Mouse (Mus musculus): ENCODE data around the gene Tex21. TPM values are rescaled to one million over a fixed set of nuclear protein-coding genes. Genes with fewer than 3 reads are reported as not detected.

Gene Tex21
- polyA plus RNA-seq (2015; fragmentation: Nextera tagmentation; extraction: Ambion mirVana), result not detected in 2 replicates

DNA sequence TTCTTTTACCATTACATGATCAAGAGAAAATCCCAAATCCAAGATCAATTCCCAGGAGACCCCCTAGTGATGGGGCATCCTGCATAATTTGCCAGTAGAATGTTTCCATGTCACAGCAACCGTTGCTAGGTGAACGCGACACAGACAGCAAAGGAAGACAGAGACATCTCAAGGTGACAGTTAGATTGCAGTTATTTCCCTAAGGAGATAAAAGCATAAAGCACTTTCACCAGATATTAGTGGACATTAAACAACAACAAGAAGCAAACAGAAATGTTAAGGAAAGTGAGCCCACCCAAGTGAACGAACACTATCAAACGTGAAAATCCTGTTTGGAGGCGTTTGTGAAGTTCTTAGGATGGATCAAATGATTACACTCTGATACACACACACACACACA is at the start of gene Tex21:
Gene Tex21 (minus strand): TSS at position 101 of the 400 bp plus-strand sequence.
- Histone ChIP-seq H3K9ac (ENCODE audit: low read length) (no peak within 1 kb of the TSS), H3K4me3 (ENCODE audit: low read length) (no peak within 1 kb of the TSS), H3K27ac (ENCODE audit: low read length) (no peak within 1 kb of the TSS), H3K9me3 (replicated peaks; ENCODE audit: control insufficient read depth, low read length) (no peaks in the 10 kb centered on the region), H3K36me3 (ENCODE audit: control insufficient read depth, insufficient read depth) (no peaks in the 10 kb centered on the region), H3K27me3 (ENCODE audit: control insufficient read depth, insufficient read depth, low read length) (no peaks in the 10 kb centered on the region), H3K4me2 (ENCODE audit: low read depth, low read length) (no peak within 1 kb of the TSS), H3K4me1 (ENCODE audit: control insufficient read depth, insufficient read depth, low read length) (no peaks in the 10 kb centered on the region)
- ATAC-seq (replicated peaks; ENCODE audit: extremely low read depth, insufficient read depth, low FRiP score), result no peak
- 75% methylated on average over 6 of the region's 6 CpGs for WGBS

DNA sequence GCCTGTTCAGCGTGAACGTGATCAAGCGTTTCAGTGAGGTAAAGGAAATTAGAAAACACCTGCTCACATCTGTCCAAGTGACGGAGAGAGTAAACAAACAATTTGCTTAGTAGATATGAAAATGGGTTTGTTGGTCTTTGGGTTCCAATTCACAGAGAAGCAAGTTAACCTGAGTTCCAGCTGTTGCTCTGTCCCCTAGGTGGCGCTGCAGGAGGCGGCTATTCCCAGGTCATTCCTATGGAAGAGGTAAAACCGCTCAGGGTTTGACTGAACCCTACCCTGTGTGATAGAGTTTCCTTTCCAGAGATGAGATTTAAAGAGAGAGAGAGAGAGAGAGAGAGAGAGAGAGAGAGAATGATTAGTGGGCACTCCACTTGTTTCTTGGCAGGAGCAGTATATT is 46.6 kb upstream of the Tex21 start:
- H3K36me3 ChIP-seq (ENCODE audit: control insufficient read depth, insufficient read depth), result peaks cover 52% of the 10 kb centered on the region
- H3K27me3 ChIP-seq (ENCODE audit: control insufficient read depth, insufficient read depth, low read length), result no peaks in the 10 kb centered on the region
- H3K9ac ChIP-seq (ENCODE audit: low read length), result no peak overlapping the region
- no peaks in the 10 kb centered on the region for H3K4me1 ChIP-seq (ENCODE audit: control insufficient read depth, insufficient read depth, low read length)
- no peak overlapping the region for H3K4me2 ChIP-seq (ENCODE audit: low read depth, low read length)
- no peak overlapping the region for H3K4me3 ChIP-seq (ENCODE audit: low read length)
- H3K9me3 ChIP-seq (replicated peaks; ENCODE audit: control insufficient read depth, low read length), result no peaks in the 10 kb centered on the region
- ATAC-seq (replicated peaks; ENCODE audit: extremely low read depth, insufficient read depth, low FRiP score), result no peak
- no peak overlapping the region for H3K27ac ChIP-seq (ENCODE audit: low read length)
- 46% methylated on average over 7 of the region's 7 CpGs for WGBS

GRCm38 (mm10) chr12:76290271-76290670 is 43.7 kb upstream of the Tex21 start:
- no peak for ATAC-seq (replicated peaks; ENCODE audit: extremely low read depth, insufficient read depth, low FRiP score)
- Histone ChIP-seq H3K27me3 (ENCODE audit: control insufficient read depth, insufficient read depth, low read length) (no peaks in the 10 kb centered on the region), H3K36me3 (ENCODE audit: control insufficient read depth, insufficient read depth) (peaks cover 39% of the 10 kb centered on the region), H3K4me1 (ENCODE audit: control insufficient read depth, insufficient read depth, low read length) (no peaks in the 10 kb centered on the region), H3K4me2 (ENCODE audit: low read depth, low read length) (no peak overlapping the region), H3K4me3 (ENCODE audit: low read length) (no peak overlapping the region), H3K9ac (ENCODE audit: low read length) (no peak overlapping the region), H3K9me3 (replicated peaks; ENCODE audit: control insufficient read depth, low read length) (no peaks in the 10 kb centered on the region), H3K27ac (ENCODE audit: low read length) (no peak overlapping the region)
- 92% methylated on average over 2 of the region's 2 CpGs for WGBS

DNA sequence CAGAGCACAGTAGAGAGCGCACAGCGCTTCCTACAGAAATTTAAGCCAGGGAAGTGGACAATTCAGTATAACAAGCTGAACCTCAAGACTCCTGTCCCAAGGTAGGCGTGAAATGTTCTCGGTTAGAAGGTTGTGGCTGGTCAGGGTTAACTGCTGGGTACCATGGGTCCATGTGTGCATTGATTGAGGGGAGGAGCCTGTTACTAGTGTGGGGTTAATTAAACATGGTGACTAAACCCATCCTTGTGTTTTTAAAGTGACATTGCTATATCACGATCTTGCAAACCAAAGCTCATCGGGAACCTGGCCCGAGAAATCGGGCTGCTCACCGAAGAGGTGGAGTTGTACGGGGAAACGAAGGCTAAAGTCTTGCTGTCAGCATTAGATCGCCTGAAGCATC is 42.9 kb upstream of the Tex21 start:
- Histone ChIP-seq H3K36me3 (ENCODE audit: control insufficient read depth, insufficient read depth) (peaks cover 35% of the 10 kb centered on the region), H3K4me3 (ENCODE audit: low read length) (no peak overlapping the region), H3K9ac (ENCODE audit: low read length) (no peak overlapping the region), H3K9me3 (replicated peaks; ENCODE audit: control insufficient read depth, low read length) (no peaks in the 10 kb centered on the region), H3K27me3 (ENCODE audit: control insufficient read depth, insufficient read depth, low read length) (no peaks in the 10 kb centered on the region), H3K4me2 (ENCODE audit: low read depth, low read length) (no peak overlapping the region), H3K4me1 (ENCODE audit: control insufficient read depth, insufficient read depth, low read length) (no peaks in the 10 kb centered on the region), H3K27ac (ENCODE audit: low read length) (no peak overlapping the region)
- no peak for ATAC-seq (replicated peaks; ENCODE audit: extremely low read depth, insufficient read depth, low FRiP score)
- 96% methylated on average over 12 of the region's 12 CpGs for WGBS

GRCm38 (mm10) chr12:76288494-76288893 is 41.9 kb upstream of the Tex21 start:
- Histone ChIP-seq H3K9ac (ENCODE audit: low read length) (no peak overlapping the region), H3K4me1 (ENCODE audit: control insufficient read depth, insufficient read depth, low read length) (no peaks in the 10 kb centered on the region), H3K36me3 (ENCODE audit: control insufficient read depth, insufficient read depth) (peaks cover 38% of the 10 kb centered on the region), H3K27ac (ENCODE audit: low read length) (no peak overlapping the region), H3K4me2 (ENCODE audit: low read depth, low read length) (no peak overlapping the region), H3K27me3 (ENCODE audit: control insufficient read depth, insufficient read depth, low read length) (no peaks in the 10 kb centered on the region), H3K9me3 (replicated peaks; ENCODE audit: control insufficient read depth, low read length) (no peaks in the 10 kb centered on the region), H3K4me3 (ENCODE audit: low read length) (no peak overlapping the region)
- 89% methylated on average over 5 of the region's 5 CpGs for WGBS
- no peak for ATAC-seq (replicated peaks; ENCODE audit: extremely low read depth, insufficient read depth, low FRiP score)

DNA sequence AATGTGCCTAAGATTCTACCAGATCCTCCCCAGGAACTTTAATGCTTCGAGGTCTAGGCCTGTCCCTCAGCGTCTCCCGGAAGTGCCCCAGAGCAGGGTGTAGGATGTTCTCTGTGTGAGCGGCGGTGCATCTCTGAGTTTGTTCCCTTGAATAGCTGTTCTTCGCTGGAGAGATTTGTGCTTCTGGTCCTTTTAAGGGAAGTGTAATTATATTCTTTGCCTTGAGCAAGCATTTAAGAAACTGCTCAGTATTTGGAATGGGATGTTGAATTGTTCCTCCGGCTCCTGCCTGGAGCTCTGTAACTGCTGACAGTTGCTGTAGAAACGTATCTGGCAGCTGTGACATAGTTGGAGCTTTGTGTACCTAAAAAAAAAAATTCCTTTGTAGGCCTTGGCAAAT is 41.4 kb upstream of the Tex21 start:
- ATAC-seq (replicated peaks; ENCODE audit: extremely low read depth, insufficient read depth, low FRiP score), result no peak
- H3K27me3 ChIP-seq (ENCODE audit: control insufficient read depth, insufficient read depth, low read length), result no peaks in the 10 kb centered on the region
- WGBS, result 75% methylated on average over 8 of the region's 8 CpGs
- no peak overlapping the region for H3K27ac ChIP-seq (ENCODE audit: low read length)
- H3K9ac ChIP-seq (ENCODE audit: low read length), result no peak overlapping the region
- no peak overlapping the region for H3K4me3 ChIP-seq (ENCODE audit: low read length)
- H3K4me1 ChIP-seq (ENCODE audit: control insufficient read depth, insufficient read depth, low read length), result no peaks in the 10 kb centered on the region
- peaks cover 42% of the 10 kb centered on the region for H3K36me3 ChIP-seq (ENCODE audit: control insufficient read depth, insufficient read depth)
- H3K9me3 ChIP-seq (replicated peaks; ENCODE audit: control insufficient read depth, low read length), result no peaks in the 10 kb centered on the region
- no peak overlapping the region for H3K4me2 ChIP-seq (ENCODE audit: low read depth, low read length)

- Histone ChIP-seq H3K4me2 (ENCODE audit: low read depth, low read length) (no peak overlapping the region), H3K9me3 (replicated peaks; ENCODE audit: control insufficient read depth, low read length) (no peaks in the 10 kb centered on the region), H3K27me3 (ENCODE audit: control insufficient read depth, insufficient read depth, low read length) (no peaks in the 10 kb centered on the region), H3K4me1 (ENCODE audit: control insufficient read depth, insufficient read depth, low read length) (peaks cover 6% of the 10 kb centered on the region; the same call in 1 of the 2 replicates), H3K36me3 (ENCODE audit: control insufficient read depth, insufficient read depth) (peaks cover 26% of the 10 kb centered on the region), H3K4me3 (ENCODE audit: low read length) (no peak overlapping the region), H3K9ac (ENCODE audit: low read length) (no peak overlapping the region), H3K27ac (ENCODE audit: low read length) (no peak overlapping the region)
- ATAC-seq (replicated peaks; ENCODE audit: extremely low read depth, insufficient read depth, low FRiP score), result no peak
- WGBS, result 82% methylated on average over 6 of the region's 6 CpGs
These were observed 38.9 kb upstream of the Tex21 start for GRCm38 (mm10) chr12:76285418-76285817.

DNA sequence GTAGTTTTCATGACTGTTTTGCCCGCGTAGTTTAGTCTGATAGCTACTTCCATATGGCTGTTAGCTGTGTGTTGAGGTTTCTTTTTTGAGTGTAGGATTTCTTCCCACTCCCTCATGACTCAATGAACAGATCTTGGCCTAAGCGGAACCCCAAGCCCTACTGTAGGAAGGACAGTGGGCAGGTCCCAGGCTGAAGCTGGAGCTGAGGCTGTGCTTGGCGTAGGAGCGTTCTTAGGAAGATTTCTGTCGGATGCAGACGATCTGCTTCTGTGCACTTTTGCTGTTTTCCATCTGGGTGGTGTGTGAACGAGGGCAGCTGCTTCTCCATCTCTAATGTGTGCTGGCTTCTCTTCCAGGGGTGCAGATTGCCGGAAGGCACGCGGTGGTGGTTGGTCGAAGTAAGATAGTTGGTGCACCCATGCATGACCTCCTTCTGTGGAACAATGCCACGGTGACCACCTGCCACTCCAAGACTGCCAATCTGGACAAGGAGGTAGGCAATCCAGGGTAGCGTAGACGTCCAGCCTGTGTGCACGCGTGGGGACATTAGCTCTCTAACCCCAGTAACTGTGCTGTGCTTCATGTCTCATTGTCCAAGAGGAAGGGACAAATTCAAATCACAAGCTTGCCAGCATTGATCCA is 36.1 kb upstream of the Tex21 start:
- Histone ChIP-seq H3K4me1 (ENCODE audit: control insufficient read depth, insufficient read depth, low read length) (peaks cover 6% of the 10 kb centered on the region; the same call in 1 of the 2 replicates), H3K4me2 (ENCODE audit: low read depth, low read length) (no peak overlapping the region), H3K4me3 (ENCODE audit: low read length) (no peak overlapping the region), H3K27ac (ENCODE audit: low read length) (no peak overlapping the region), H3K9ac (ENCODE audit: low read length) (no peak overlapping the region), H3K36me3 (ENCODE audit: control insufficient read depth, insufficient read depth) (peaks cover 24% of the 10 kb centered on the region), H3K9me3 (replicated peaks; ENCODE audit: control insufficient read depth, low read length) (no peaks in the 10 kb centered on the region), H3K27me3 (ENCODE audit: control insufficient read depth, insufficient read depth, low read length) (no peaks in the 10 kb centered on the region)
- 86% methylated on average over 17 of the region's 17 CpGs for WGBS
- ATAC-seq (replicated peaks; ENCODE audit: extremely low read depth, insufficient read depth, low FRiP score), result no peak

DNA sequence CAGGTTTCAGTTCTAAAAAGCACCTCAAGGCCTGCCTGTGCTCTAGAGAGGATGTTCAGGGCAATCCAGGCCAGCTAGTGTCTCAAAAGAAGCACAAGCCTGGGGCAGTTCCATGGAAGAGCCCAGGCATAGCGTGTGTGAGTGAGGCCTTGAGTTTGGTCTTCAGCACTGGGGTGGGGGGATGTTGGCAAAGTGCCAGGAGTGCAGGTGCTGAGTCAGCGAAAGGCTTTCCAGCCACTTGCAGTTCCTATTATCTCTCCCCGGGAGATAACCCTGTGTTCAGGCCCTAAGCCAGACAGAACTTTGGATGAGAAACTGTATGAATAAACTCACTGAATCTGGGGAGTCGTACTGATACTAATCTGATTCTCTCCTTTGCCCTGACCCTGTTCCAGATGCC is 35.6 kb upstream of the Tex21 start:
- ATAC-seq (replicated peaks; ENCODE audit: extremely low read depth, insufficient read depth, low FRiP score), result no peak
- Histone ChIP-seq H3K9ac (ENCODE audit: low read length) (no peak overlapping the region), H3K4me2 (ENCODE audit: low read depth, low read length) (no peak overlapping the region), H3K27me3 (ENCODE audit: control insufficient read depth, insufficient read depth, low read length) (no peaks in the 10 kb centered on the region), H3K4me1 (ENCODE audit: control insufficient read depth, insufficient read depth, low read length) (peaks cover 6% of the 10 kb centered on the region; the same call in 1 of the 2 replicates), H3K27ac (ENCODE audit: low read length) (no peak overlapping the region), H3K9me3 (replicated peaks; ENCODE audit: control insufficient read depth, low read length) (no peaks in the 10 kb centered on the region), H3K4me3 (ENCODE audit: low read length) (no peak overlapping the region), H3K36me3 (ENCODE audit: control insufficient read depth, insufficient read depth) (peaks cover 24% of the 10 kb centered on the region)
- WGBS, result 17% methylated on average over 4 of the region's 4 CpGs

All from heart, embryonic 16.5 days (tissue).